Mouse (Mus musculus) adrenal gland, adult 2 months (tissue): ENCODE results near the gene Psmd11. TPM values are rescaled to one million over a fixed set of nuclear protein-coding genes. Genes with fewer than 3 reads are reported as not detected.

Source experiments
- DNase-seq: peaks from one replicate; pipeline ENCODE4 v3.0.0; 2021
- polyA plus RNA-seq: library from polyadenylated mRNA; depleted of rRNA; stranded (reverse); fragments of >200 nt; gene quantifications from 2 replicates; pipeline ENCODE4 v1.2.3, GENCODE M21; 2012
- total RNA-seq, 2 experiments: library from RNA; stranded (reverse); gene quantifications; 2 replicates each; pipeline ENCODE4 v1.2.3; 2021

The Psmd11 gene
- total and polyA plus RNA-seq, 3 experiments: 19.9 to 155 (median 142) TPM

- DNase-seq: no peak
These were observed 51.8 kb downstream of the Psmd11 start for GRCm38 (mm10) chr11:80479906-80480866.

- DNase-seq: no peak
These were observed 53.1 kb downstream of the Psmd11 start for GRCm38 (mm10) chr11:80481409-80482050.

- DNase-seq: no peak
These were observed 53.9 kb downstream of the Psmd11 start for GRCm38 (mm10) chr11:80482347-80482746.

GRCm38 (mm10) chr11:80482921-80483320, 54.5 kb downstream of the Psmd11 start:
- DNase-seq: no peak

- DNase-seq: no peak
These were observed 55.2 kb downstream of the Psmd11 start for GRCm38 (mm10) chr11:80483536-80484067.

- DNase-seq: peak; percentile 37
These were observed 55.9 kb downstream of the Psmd11 start for GRCm38 (mm10) chr11:80484191-80484791.

- DNase-seq: no peak
These were observed 56.7 kb downstream of the Psmd11 start for GRCm38 (mm10) chr11:80485120-80485551.

- DNase-seq: no peak
These were observed 57.3 kb downstream of the Psmd11 start for GRCm38 (mm10) chr11:80485622-80486206.

- no peak for DNase-seq
These were observed 59.6 kb downstream of the Psmd11 start for GRCm38 (mm10) chr11:80487904-80488587.

GRCm38 (mm10) chr11:80489172-80489881, 60.9 kb downstream of the Psmd11 start:
- DNase-seq: no peak

GRCm38 (mm10) chr11:80489882-80490196, 61.4 kb downstream of the Psmd11 start:
- DNase-seq: no peak

- DNase-seq: no peak
These were observed 62.4 kb downstream of the Psmd11 start for GRCm38 (mm10) chr11:80490831-80491230.

- no peak for DNase-seq
These were observed 64.8 kb downstream of the Psmd11 start for GRCm38 (mm10) chr11:80493186-80493585.

GRCm38 (mm10) chr11:80494852-80495251, 66.4 kb downstream of the Psmd11 start:
- DNase-seq: no peak

- no peak for DNase-seq
These were observed 67.6 kb downstream of the Psmd11 start for GRCm38 (mm10) chr11:80495972-80496371.

- DNase-seq: no peak
These were observed 68.2 kb downstream of the Psmd11 start for GRCm38 (mm10) chr11:80496640-80497039.

GRCm38 (mm10) chr11:80497225-80497919, 69.0 kb downstream of the Psmd11 start:
- no peak for DNase-seq

GRCm38 (mm10) chr11:80498328-80499070, 70.1 kb downstream of the Psmd11 start:
- no peak for DNase-seq

- peak; percentile 45 for DNase-seq
These were observed 71.1 kb downstream of the Psmd11 start for GRCm38 (mm10) chr11:80499550-80499952.
